Mouse (Mus musculus): ENCODE results near the gene Dennd5b. TPM values are rescaled to one million over a fixed set of nuclear protein-coding genes. Genes with fewer than 3 reads are reported as not detected.

The Dennd5b gene
- polyA plus RNA-seq, 1 experiment from 2014 or later = 6.7 TPM

DNA sequence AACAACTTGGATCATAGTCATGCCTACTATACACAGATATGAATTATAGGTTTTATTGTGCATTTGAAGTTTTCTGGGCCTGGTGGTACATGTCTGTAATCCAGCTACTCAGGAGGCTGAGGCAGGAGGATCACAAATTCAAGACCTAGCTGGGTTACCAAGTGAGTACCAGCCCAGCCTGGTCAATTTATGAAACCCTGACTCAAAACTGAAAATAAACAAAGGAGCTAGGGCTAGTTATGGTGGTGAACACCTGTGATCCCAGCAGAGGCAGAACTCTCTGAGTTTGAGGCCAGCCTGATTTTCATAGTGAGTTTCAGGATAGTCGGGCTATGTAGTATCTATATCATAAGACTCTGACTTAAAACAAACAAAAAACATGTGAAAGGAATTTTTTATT is 4.2 kb downstream of the Dennd5b start:
- no peaks in the 10 kb centered on the region for H3K9me3 ChIP-seq
- H3K27ac ChIP-seq = no peak overlapping the region
- H3K27me3 ChIP-seq = no peaks in the 10 kb centered on the region
- H3K4me3 ChIP-seq = no peak overlapping the region
- no peaks in the 10 kb centered on the region for H3K36me3 ChIP-seq
- H3K4me1 ChIP-seq = no peaks in the 10 kb centered on the region
- no peak for ATAC-seq (ENCODE audit: low FRiP score, low read depth)
- WGBS = 92% methylated on average over 1 of the region's 1 CpGs
- no peak overlapping the region for H3K4me2 ChIP-seq (replicated peaks)
- H3K9ac ChIP-seq = no peak overlapping the region

DNA sequence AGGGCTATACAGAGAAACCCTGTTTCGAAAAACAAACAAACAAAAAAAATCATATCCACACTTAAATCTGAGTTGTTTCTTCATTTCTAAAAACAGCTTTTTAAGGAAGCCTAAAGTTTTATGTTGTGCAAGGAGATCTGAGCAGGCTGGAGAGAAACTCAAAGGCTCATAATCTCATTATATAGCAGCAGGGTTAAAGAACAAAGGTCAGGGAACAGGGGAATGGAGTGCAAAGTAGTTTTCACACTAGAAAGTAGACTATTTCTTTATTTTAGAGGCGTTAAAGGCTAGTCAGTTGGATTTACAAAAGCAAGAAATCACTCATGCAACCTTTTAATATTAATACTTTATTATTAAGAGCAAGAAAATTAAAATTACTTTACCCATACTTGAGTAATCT is 5.2 kb downstream of the Dennd5b start:
- H3K27ac ChIP-seq = no peak overlapping the region
- WGBS = 76% methylated on average over 2 of the region's 2 CpGs
- no peaks in the 10 kb centered on the region for H3K36me3 ChIP-seq
- H3K4me1 ChIP-seq = no peaks in the 10 kb centered on the region
- no peak overlapping the region for H3K4me2 ChIP-seq (replicated peaks)
- H3K9ac ChIP-seq = no peak overlapping the region
- no peak for ATAC-seq (ENCODE audit: low FRiP score, low read depth)
- H3K4me3 ChIP-seq = no peak overlapping the region
- H3K27me3 ChIP-seq = no peaks in the 10 kb centered on the region
- no peaks in the 10 kb centered on the region for H3K9me3 ChIP-seq

DNA sequence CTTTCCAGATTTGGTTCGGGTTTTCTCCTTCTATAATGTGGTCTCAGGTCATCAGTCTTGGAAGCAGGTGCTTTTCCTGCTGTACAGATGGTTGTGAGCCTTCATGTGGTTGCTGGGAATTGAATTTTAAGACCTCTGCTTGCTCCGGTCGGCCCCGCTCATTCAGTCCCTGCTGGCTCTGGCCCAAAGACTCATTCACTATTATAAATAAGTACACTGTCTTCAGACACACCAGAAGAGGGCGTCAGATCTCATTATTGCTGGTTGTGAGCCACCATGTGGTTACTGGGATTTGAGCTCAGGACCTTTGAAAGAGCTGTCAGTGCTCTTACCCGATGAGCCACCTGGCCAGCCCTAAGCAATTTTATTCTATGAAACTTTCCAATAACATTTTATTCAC is 6.1 kb downstream of the Dennd5b start:
- Histone ChIP-seq H3K36me3 (no peaks in the 10 kb centered on the region), H3K9ac (no peak overlapping the region), H3K27me3 (no peaks in the 10 kb centered on the region), H3K4me2 (replicated peaks) (no peak overlapping the region), H3K4me3 (no peak overlapping the region), H3K4me1 (no peaks in the 10 kb centered on the region), H3K9me3 (no peaks in the 10 kb centered on the region), H3K27ac (no peak overlapping the region)
- 59% methylated on average over 6 of the region's 6 CpGs for WGBS
- no peak for ATAC-seq (ENCODE audit: low FRiP score, low read depth)

DNA sequence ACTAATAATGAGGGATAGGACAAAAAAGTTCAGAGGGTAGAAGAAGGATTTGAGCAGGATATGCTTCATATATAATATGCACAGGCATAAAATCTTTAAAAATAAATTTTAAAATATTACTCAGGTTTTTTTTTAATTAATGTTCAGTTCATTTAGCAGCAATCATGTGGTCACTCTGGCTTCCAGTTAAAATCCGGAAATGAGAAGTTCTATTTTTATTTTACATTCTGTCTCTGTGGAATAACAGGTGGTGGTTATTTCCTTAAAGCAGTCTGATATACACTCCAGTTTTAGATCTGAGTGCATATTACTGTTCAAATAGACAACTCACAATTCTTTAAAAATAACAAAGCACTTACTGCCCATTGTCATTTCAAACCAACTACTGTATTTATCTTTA is 6.9 kb downstream of the Dennd5b start:
- 60% methylated on average over 1 of the region's 1 CpGs for WGBS
- H3K27me3 ChIP-seq = no peaks in the 10 kb centered on the region
- H3K36me3 ChIP-seq = no peaks in the 10 kb centered on the region
- H3K4me1 ChIP-seq = no peaks in the 10 kb centered on the region
- no peak overlapping the region for H3K4me2 ChIP-seq (replicated peaks)
- H3K27ac ChIP-seq = no peak overlapping the region
- H3K4me3 ChIP-seq = no peak overlapping the region
- no peak overlapping the region for H3K9ac ChIP-seq
- H3K9me3 ChIP-seq = no peaks in the 10 kb centered on the region
- ATAC-seq (ENCODE audit: low FRiP score, low read depth) = no peak

DNA sequence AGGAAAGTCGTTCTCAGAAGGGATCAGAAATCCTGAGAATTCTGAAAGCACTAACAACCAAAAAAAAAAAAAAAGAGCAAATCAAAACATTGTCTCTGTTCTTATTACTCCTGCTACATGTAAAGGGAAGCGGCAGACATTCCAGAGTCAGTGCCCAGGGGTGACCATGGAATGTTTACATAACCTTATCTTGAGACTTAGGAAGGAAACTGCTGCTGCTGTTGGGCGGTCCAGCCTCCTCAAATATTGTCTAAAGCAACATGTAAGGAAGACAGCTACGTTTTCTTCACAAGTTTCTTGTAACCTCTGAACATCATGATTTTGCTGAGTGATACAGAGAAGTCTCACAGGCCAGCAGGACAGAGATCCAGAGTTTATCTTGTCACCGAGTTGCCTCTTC is 8.0 kb downstream of the Dennd5b start:
- Histone ChIP-seq H3K36me3 (no peaks in the 10 kb centered on the region), H3K4me1 (no peaks in the 10 kb centered on the region), H3K4me3 (no peak overlapping the region), H3K4me2 (replicated peaks) (no peak overlapping the region), H3K9me3 (no peaks in the 10 kb centered on the region), H3K27me3 (no peaks in the 10 kb centered on the region), H3K9ac (no peak overlapping the region), H3K27ac (no peak overlapping the region)
- 42% methylated on average over 5 of the region's 5 CpGs for WGBS
- ATAC-seq (ENCODE audit: low FRiP score, low read depth) = no peak

DNA sequence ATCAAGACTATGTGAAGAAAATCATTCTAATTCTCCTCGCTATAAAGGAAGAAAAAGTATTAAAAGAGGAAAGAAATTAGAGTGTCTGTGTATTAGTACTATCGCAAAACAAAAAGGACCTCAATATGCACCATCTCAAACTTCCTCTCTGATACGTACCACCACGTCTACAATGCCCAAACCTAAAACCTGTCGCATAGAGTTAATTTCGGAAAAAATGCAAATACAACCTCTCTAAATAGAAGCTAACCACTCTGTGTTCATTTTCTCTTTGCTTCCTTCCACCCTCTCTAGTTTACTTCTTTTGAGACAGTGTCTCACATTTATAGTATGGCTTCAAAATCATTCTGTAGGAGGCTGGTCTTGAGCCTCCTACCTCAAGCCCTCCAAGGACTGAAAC is 9.1 kb downstream of the Dennd5b start:
- no peak overlapping the region for H3K9ac ChIP-seq
- H3K27ac ChIP-seq = no peak overlapping the region
- WGBS = 96% methylated on average over 6 of the region's 6 CpGs
- no peaks in the 10 kb centered on the region for H3K36me3 ChIP-seq
- H3K4me1 ChIP-seq = no peaks in the 10 kb centered on the region
- no peaks in the 10 kb centered on the region for H3K9me3 ChIP-seq
- H3K4me3 ChIP-seq = no peak overlapping the region
- no peak for ATAC-seq (ENCODE audit: low FRiP score, low read depth)
- H3K4me2 ChIP-seq (replicated peaks) = no peak overlapping the region
- H3K27me3 ChIP-seq = no peaks in the 10 kb centered on the region

DNA sequence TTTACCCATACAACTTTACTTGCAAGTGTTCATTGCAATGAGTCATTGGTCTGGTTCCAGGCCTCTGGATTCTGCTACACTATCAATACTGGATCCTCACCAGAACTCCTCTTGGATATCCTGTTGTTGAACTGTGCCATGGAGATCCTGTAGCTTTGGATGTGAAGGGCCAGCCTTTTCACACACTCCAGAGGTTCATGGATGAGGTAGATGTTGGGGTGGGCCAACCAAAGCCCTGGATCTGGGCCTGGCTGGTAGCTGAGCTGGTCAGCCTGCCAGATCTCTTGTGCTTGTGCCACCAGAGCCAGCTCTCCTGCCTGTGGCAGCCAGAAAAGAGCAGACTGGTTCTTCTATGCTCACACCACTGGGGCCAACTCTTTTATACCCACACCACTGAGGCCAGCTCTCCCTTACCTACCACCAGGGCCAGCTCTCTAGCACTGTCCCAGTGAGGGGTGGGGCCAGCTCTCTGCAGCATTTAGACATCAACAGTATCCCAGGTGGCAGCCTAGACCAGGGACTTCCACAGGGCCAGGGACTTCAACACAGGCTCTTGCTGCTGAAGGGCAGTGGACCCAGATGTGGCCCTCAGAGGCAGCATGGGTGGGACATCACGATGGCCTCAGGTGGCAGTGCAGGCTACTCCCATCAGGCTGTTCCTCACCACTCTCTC is 24.2 kb downstream of the Dennd5b start:
- Histone ChIP-seq H3K9ac (no peak overlapping the region), H3K4me1 (0 out of 2 replicates have a peak, but pooled peaks cover 3% of the 10 kb centered on the region), H3K27ac (no peak overlapping the region), H3K4me3 (no peak overlapping the region), H3K4me2 (replicated peaks) (no peak overlapping the region), H3K36me3 (peaks cover 11% of the 10 kb centered on the region; the same call in 1 of the 2 replicates), H3K9me3 (no peaks in the 10 kb centered on the region), H3K27me3 (no peaks in the 10 kb centered on the region)
- ATAC-seq (ENCODE audit: low FRiP score, low read depth) = no peak
- WGBS = 82% methylated on average over 1 of the region's 1 CpGs

DNA sequence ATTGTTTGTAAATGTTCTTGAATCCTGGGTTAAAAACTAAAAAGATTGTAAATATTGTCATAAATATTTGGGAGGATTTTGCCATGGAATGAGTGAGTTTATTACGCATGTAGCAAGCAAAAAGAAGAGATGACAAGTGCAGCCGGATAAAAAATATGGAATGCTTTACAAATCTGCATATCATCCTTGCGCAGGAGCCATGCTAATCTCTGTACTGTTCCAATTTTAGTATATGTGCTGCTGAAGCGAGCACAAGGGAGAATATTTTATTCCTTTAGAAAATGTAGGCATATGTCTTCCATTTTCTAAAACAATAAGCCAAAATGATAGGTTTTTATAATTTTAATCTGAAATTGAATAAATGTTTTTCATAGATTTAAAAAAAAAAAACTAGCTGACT is 27.6 kb downstream of the Dennd5b start:
- Histone ChIP-seq H3K27me3 (no peaks in the 10 kb centered on the region), H3K27ac (no peak overlapping the region), H3K9ac (no peak overlapping the region), H3K4me2 (replicated peaks) (no peak overlapping the region), H3K4me1 (0 out of 2 replicates have a peak, but pooled peaks cover 3% of the 10 kb centered on the region), H3K36me3 (peaks cover 15% of the 10 kb centered on the region; the same call in 1 of the 2 replicates), H3K9me3 (no peaks in the 10 kb centered on the region), H3K4me3 (no peak overlapping the region)
- no peak for ATAC-seq (ENCODE audit: low FRiP score, low read depth)
- WGBS = 90% methylated on average over 4 of the region's 4 CpGs

DNA sequence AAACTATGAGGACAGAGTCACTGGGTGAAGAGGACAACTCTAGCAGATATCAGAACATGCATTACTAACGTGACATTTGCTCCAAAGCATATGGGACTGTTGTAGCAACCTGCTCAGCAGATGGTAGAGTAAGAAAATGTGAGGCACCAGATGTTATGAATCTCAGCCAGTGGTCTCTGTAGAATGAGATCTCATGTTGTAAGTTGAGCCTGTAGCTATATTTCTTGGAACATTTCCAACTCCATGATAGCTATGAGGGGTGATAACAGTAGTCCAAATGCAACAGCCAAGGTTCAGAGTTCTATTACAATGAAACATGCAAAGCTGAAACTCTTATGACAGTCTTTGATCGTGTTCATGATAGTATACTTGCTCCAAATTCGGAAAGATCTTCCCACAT is 28.6 kb downstream of the Dennd5b start:
- Histone ChIP-seq H3K27me3 (no peaks in the 10 kb centered on the region), H3K9me3 (no peaks in the 10 kb centered on the region), H3K27ac (no peak overlapping the region), H3K36me3 (peaks cover 15% of the 10 kb centered on the region; the same call in 1 of the 2 replicates), H3K4me3 (no peak overlapping the region), H3K4me2 (replicated peaks) (no peak overlapping the region), H3K4me1 (0 out of 2 replicates have a peak, but pooled peaks cover 3% of the 10 kb centered on the region), H3K9ac (no peak overlapping the region)
- peak; percentile 54; the same call in 1 of the 2 replicates for ATAC-seq (ENCODE audit: low FRiP score, low read depth)
- 72% methylated on average over 3 of the region's 3 CpGs for WGBS

DNA sequence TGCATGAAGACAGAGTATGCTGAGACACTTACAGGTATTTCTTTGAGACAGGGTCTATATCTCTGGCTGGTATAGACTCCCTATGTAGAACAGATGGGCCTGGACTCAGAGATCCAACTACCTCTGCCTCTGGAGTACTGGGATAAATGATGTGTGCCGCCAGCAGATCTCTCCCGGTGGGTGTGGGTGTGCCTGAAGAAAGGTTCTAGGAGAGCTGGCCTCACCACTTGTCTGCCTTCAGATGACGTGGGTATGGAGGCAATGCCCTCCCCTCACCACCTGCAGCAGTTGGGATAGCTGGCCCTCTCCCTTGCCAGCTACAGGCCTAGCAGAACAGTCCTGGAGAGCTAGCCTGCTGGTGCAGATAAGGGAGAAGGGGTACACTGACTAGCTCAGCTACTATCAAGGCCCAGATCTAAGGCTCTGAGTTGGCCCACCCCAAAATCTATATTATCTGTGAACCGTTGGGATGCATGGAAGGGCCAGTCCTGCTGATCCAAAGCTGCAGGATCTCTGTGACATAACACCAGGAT is 30.8 kb downstream of the Dennd5b start:
- Histone ChIP-seq H3K27me3 (no peaks in the 10 kb centered on the region), H3K4me3 (no peak overlapping the region), H3K36me3 (peaks cover 6% of the 10 kb centered on the region; the same call in 1 of the 2 replicates), H3K9ac (no peak overlapping the region), H3K27ac (no peak overlapping the region), H3K4me1 (0 out of 2 replicates have a peak, but pooled peaks cover 3% of the 10 kb centered on the region), H3K4me2 (replicated peaks) (no peak overlapping the region), H3K9me3 (no peaks in the 10 kb centered on the region)
- ATAC-seq (ENCODE audit: low FRiP score, low read depth) = no peak
- WGBS = 88% methylated on average over 4 of the region's 4 CpGs

DNA sequence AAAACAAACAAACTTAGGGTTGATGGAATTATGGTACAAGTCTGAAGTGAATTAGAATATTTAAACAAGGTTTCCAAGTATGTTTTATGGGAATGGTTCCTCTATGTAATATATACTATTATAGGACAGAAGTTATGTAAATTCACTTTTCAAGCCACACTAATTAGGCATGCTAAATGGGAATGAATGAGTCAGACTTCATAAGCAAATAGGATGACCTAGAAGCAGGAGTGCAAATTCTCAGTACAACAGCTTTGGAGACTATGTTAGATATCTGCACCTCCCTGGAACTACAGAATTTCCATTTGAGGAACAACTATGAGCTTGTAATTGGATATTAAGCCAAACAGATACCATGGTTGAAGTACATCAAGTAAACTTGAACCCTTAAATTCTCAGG is 38.1 kb downstream of the Dennd5b start:
- Histone ChIP-seq H3K4me1 (no peaks in the 10 kb centered on the region), H3K4me3 (no peak overlapping the region), H3K27ac (no peak overlapping the region), H3K27me3 (no peaks in the 10 kb centered on the region), H3K36me3 (peaks cover 2% of the 10 kb centered on the region; the same call in 1 of the 2 replicates), H3K9ac (no peak overlapping the region), H3K4me2 (replicated peaks) (no peak overlapping the region), H3K9me3 (no peaks in the 10 kb centered on the region)
- no peak for ATAC-seq (ENCODE audit: low FRiP score, low read depth)

DNA sequence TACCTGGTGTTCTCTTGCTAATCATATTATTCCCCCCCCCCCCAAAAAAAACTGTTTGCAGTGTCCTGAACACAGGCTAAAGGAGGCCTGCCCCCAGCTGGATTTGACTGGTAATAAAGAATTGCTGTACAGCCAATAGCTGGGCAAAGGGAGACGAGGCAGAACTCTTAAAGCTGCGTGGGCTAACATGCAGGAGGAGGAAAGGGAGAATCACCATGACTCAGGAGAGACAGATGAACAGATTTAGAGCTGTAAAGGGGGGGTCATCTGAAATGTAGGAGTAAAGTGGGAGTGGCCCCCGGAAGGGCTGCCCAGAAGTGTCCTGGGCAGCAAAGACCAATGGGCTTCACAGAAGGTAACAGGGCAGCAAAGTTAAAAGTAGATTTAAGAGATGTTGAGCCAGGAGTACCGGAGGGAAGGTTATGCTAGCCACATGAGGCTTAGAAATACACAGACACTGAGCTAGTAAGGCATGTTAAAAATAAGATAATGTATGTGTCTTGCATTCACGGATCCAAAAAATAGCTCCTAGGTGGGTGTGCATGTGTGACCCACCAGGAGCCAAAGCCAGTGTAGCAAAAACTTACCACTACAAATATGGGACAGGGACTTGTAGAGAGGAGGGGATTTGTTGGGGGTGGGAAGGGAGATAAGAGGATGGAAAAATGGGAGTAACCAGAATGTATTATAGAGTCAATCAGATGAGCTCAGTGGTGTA is 40.7 kb downstream of the Dennd5b start:
- WGBS = 77% methylated on average over 5 of the region's 5 CpGs
- Histone ChIP-seq H3K4me2 (replicated peaks) (no peak overlapping the region), H3K4me3 (no peak overlapping the region), H3K36me3 (no peaks in the 10 kb centered on the region), H3K4me1 (no peaks in the 10 kb centered on the region), H3K9ac (no peak overlapping the region), H3K27me3 (no peaks in the 10 kb centered on the region), H3K9me3 (no peaks in the 10 kb centered on the region), H3K27ac (no peak overlapping the region)
- no peak for ATAC-seq (ENCODE audit: low FRiP score, low read depth)

All from limb, embryonic 13.5 days (tissue).